Mouse (Mus musculus) heart, embryonic 14.5 days (tissue): ENCODE data around the gene Vwf. TPM values are rescaled to one million over a fixed set of nuclear protein-coding genes. Genes with fewer than 3 reads are reported as not detected.

Source experiments
- ATAC-seq: fragments of 200-750 bp; cut with Nextera tagmentation; 2 replicates; pipeline ENCODE4 v1.8.0; 2017; ENCODE audit warnings: low read depth, moderate TSS enrichment; ENCODE audit not compliant: insufficient number of reproducible peaks, insufficient read depth, low FRiP score
- H3K27ac ChIP-seq, 2 experiments: fragments of 200-500 bp in 1 of 2; fragments of 300-500 bp in 1 of 2; sonication (generic) in 1 of 2; replicated peaks in 1 of 2; 2 replicates each; pipeline ENCODE4 v1.5.1; 2012 to 2014; ENCODE audit warnings: low read depth in 2 of 2, low read length in 2 of 2, control low read depth in 1 of 2, mild to moderate bottlenecking in 1 of 2, mixed read lengths in 1 of 2; ENCODE audit not compliant: control insufficient read depth in 1 of 2, insufficient read depth in 1 of 2
- H3K27me3 ChIP-seq: fragments of 300-500 bp; sonication (generic); 2 replicates; pipeline ENCODE4 v1.6.1; 2014; ENCODE audit warnings: mild to moderate bottlenecking, low read length, control low read depth; ENCODE audit not compliant: control insufficient read depth, insufficient read depth
- H3K36me3 ChIP-seq: fragments of 300-500 bp; sonication (generic); 2 replicates; pipeline ENCODE4 v1.6.1; 2014; ENCODE audit warnings: mild to moderate bottlenecking, control low read depth, low read length, mixed read lengths; ENCODE audit not compliant: control insufficient read depth, insufficient read depth
- H3K4me1 ChIP-seq, 2 experiments: fragments of 200-500 bp in 1 of 2; fragments of 300-500 bp in 1 of 2; sonication (generic) in 1 of 2; 2 replicates each; pipeline ENCODE4 v1.6.1; 2012 to 2014; ENCODE audit warnings: low read length in 2 of 2, control low read depth in 1 of 2, mixed read lengths in 1 of 2; ENCODE audit not compliant: control insufficient read depth in 2 of 2, insufficient read depth in 2 of 2
- H3K4me2 ChIP-seq: fragments of 300-500 bp; sonication (generic); 2 replicates; pipeline ENCODE4 v1.6.1; 2014; ENCODE audit warnings: mild to moderate bottlenecking, low read length
- H3K4me3 ChIP-seq, 2 experiments: fragments of 200-500 bp in 1 of 2; fragments of 300-500 bp in 1 of 2; sonication (generic) in 1 of 2; 2 replicates each; pipeline ENCODE4 v1.5.1; 2012 to 2014; ENCODE audit warnings: low read length in 2 of 2, mild to moderate bottlenecking in 2 of 2, control low read depth in 1 of 2, low read depth in 1 of 2, moderate library complexity in 1 of 2; ENCODE audit not compliant: control insufficient read depth in 1 of 2, insufficient read depth in 1 of 2
- H3K9ac ChIP-seq: fragments of 300-500 bp; sonication (generic); 2 replicates; pipeline ENCODE4 v1.6.1; 2014; ENCODE audit warnings: mild to moderate bottlenecking, low read length
- H3K9me3 ChIP-seq: fragments of 300-500 bp; sonication (generic); 2 replicates; pipeline ENCODE4 v1.6.1; 2016; ENCODE audit warnings: low read length, control low read depth; ENCODE audit not compliant: control insufficient read depth
- WGBS: fragments of 180-500 bp; shearing (Covaris S2); extraction: QIAGEN DNeasy Blood & Tissue Kit; methylation state at CpG from one replicate; pipeline ENCODE4 v1.1.7; 2014; 5-methylcytosine and 5-hydroxymethylcytosine counted together
- polyA plus RNA-seq: library from polyadenylated mRNA; unstranded; fragments of >200 nt; fragmentation: Nextera tagmentation; extraction: Ambion mirVana; gene quantifications from 2 replicates; pipeline ENCODE4 v1.2.1, GENCODE M21; 2014

The Vwf gene
- polyA plus RNA-seq, 1 experiment from 2014 or later = 27.9 TPM

GRCm38 (mm10) chr6:125529479-125529878 lies 17.1 kb upstream of the Vwf start:
- WGBS = 73% methylated on average over 5 of the region's 5 CpGs
- no peaks in the 10 kb centered on the region for H3K27me3 ChIP-seq
- no peaks in the 10 kb centered on the region for H3K36me3 ChIP-seq
- peak; percentile 57 for ATAC-seq
- no peak overlapping the region for H3K9ac ChIP-seq
- H3K4me2 ChIP-seq = no peak overlapping the region
- peaks cover 3 to 6% of the 10 kb centered on the region in 2 experiments; a peak in 1 of 4 replicates for H3K4me1 ChIP-seq
- no peak overlapping the region for H3K27ac ChIP-seq
- no peak overlapping the region for H3K4me3 ChIP-seq
- H3K9me3 ChIP-seq = no peaks in the 10 kb centered on the region

DNA sequence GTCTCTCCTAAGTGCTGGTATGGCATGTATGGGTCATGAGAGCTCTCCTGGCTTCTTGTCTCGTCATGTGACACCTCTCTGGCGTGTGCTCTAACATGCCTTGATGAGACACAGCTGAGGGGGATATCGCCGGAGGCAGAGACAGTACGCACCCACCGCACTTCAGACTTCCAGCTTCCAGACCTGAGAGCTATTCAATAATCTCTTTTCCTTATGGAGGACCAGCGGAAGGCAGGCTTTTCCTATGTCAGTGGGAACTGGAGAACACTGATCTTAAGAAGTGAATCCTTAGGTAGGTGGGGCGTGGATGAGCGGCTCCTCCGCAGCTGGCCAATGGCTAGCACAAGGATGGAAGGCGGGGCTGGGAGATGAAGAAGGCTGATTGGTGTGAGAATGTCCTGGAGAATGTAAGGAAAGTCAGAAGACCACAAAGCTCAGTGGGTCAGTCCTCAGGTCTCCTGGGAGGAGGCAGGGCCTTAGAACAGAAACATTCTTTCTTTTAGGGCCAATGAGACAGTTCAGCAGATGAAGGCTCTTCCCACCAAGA lies 13.4 kb upstream of the Vwf start:
- H3K4me2 ChIP-seq = no peak overlapping the region
- no peak overlapping the region for H3K27ac ChIP-seq
- no peak for ATAC-seq
- no peaks in the 10 kb centered on the region for H3K27me3 ChIP-seq
- no peak overlapping the region for H3K4me3 ChIP-seq
- no peaks in the 10 kb centered on the region for H3K4me1 ChIP-seq
- H3K9me3 ChIP-seq = no peaks in the 10 kb centered on the region
- no peak overlapping the region for H3K9ac ChIP-seq
- WGBS = 84% methylated on average over 11 of the region's 11 CpGs
- H3K36me3 ChIP-seq = no peaks in the 10 kb centered on the region

DNA sequence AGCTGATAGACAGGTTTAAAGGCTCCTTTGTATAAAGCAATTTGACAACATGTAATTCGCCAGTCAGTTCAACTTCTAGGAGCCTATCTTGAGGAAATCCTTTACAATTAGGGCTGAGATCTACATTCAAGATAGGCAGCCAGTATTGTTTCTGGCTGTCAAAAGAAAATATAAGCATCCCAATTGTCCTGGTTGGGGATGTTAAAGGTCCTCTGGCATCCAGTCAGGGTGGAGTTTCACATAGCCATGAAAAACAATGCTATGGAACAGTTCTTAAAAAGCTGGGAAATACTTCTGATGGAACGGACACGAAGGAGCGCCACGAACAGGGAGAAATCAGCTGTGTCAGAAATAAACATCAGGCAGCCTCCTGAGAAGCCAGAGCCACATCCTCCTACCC lies 11.6 kb upstream of the Vwf start:
- 59% methylated on average over 5 of the region's 5 CpGs for whole genome bisulfite sequencing
- no peak for ATAC-seq

GRCm38 (mm10) chr6:125538469-125538868 lies 8.1 kb upstream of the Vwf start:
- Histone ChIP-seq H3K4me2 (no peak overlapping the region), H3K4me1 (peaks cover 6 to 7% of the 10 kb centered on the region in 2 experiments), H3K36me3 (no peaks in the 10 kb centered on the region), H3K27ac (no peak overlapping the region), H3K9me3 (no peaks in the 10 kb centered on the region), H3K27me3 (no peaks in the 10 kb centered on the region), H3K4me3 (no peak overlapping the region), H3K9ac (no peak overlapping the region)
- WGBS = 84% methylated on average over 5 of the region's 5 CpGs
- ATAC-seq = no peak

More for the DNA sequence above, 11.6 kb upstream of the Vwf start:
- no peak overlapping the region for H3K9ac ChIP-seq
- H3K4me2 ChIP-seq = no peak overlapping the region
- H3K27ac ChIP-seq = no peak overlapping the region
- no peaks in the 10 kb centered on the region for H3K36me3 ChIP-seq
- no peaks in the 10 kb centered on the region for H3K9me3 ChIP-seq
- H3K27me3 ChIP-seq = no peaks in the 10 kb centered on the region
- no peak overlapping the region for H3K4me3 ChIP-seq
- peaks cover 0 to 3% of the 10 kb centered on the region in 2 experiments; a peak in 1 of 4 replicates for H3K4me1 ChIP-seq

DNA sequence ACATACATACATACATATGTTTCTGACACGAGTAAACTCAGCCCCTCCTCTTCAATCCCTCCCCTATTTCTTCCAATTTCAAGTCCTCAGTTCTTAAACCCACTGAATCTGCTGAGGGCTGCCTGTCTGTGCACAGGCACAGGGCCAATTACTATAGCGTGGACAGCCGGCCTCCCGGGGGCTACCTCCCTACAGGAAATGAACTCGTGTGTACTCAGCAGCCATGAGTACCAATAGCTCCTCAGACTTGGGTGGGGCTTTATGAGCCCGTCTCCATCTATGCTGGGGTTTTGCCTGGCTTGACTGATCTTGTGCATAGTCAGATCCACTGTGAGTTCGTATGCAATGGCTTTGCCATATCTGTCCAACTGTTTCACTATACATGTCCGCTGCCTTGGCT lies 7.2 kb upstream of the Vwf start:
- H3K27ac ChIP-seq = no peak overlapping the region
- no peak overlapping the region for H3K4me2 ChIP-seq
- H3K36me3 ChIP-seq = no peaks in the 10 kb centered on the region
- H3K4me1 ChIP-seq = peaks cover 6 to 7% of the 10 kb centered on the region in 2 experiments
- H3K9ac ChIP-seq = no peak overlapping the region
- WGBS = 56% methylated on average over 8 of the region's 8 CpGs
- H3K27me3 ChIP-seq = no peaks in the 10 kb centered on the region
- H3K9me3 ChIP-seq = no peaks in the 10 kb centered on the region
- ATAC-seq = no peak
- H3K4me3 ChIP-seq = no peak overlapping the region

GRCm38 (mm10) chr6:125540199-125540598 lies 6.4 kb upstream of the Vwf start:
- no peaks in the 10 kb centered on the region for H3K27me3 ChIP-seq
- no peak overlapping the region for H3K9ac ChIP-seq
- H3K4me1 ChIP-seq = peaks cover 6 to 7% of the 10 kb centered on the region in 2 experiments
- no peak overlapping the region for H3K27ac ChIP-seq
- H3K9me3 ChIP-seq = no peaks in the 10 kb centered on the region
- no peak overlapping the region for H3K4me2 ChIP-seq
- no peak for ATAC-seq
- no peak overlapping the region for H3K4me3 ChIP-seq
- 65% methylated on average over 10 of the region's 10 CpGs for WGBS
- H3K36me3 ChIP-seq = no peaks in the 10 kb centered on the region

GRCm38 (mm10) chr6:125540826-125541225 lies 5.7 kb upstream of the Vwf start:
- Histone ChIP-seq H3K9ac (no peak overlapping the region), H3K27ac (no peak overlapping the region), H3K4me2 (no peak overlapping the region), H3K4me3 (no peak overlapping the region), H3K9me3 (no peaks in the 10 kb centered on the region), H3K27me3 (no peaks in the 10 kb centered on the region), H3K36me3 (no peaks in the 10 kb centered on the region), H3K4me1 (peaks cover 6 to 7% of the 10 kb centered on the region in 2 experiments)
- ATAC-seq = no peak
- WGBS = 44% methylated on average over 6 of the region's 6 CpGs

- H3K27ac ChIP-seq = no peak overlapping the region
- ATAC-seq = no peak
- H3K4me1 ChIP-seq = peaks cover 6 to 7% of the 10 kb centered on the region in 2 experiments
Measured at GRCm38 (mm10) chr6:125541296-125541695, 5.3 kb upstream of the Vwf start.

More at GRCm38 (mm10) chr6:125541296-125541695, 5.3 kb upstream of the Vwf start:
- WGBS = 40% methylated on average over 6 of the region's 6 CpGs
- no peak overlapping the region for H3K9ac ChIP-seq
- H3K36me3 ChIP-seq = no peaks in the 10 kb centered on the region
- no peak overlapping the region for H3K4me3 ChIP-seq
- H3K4me2 ChIP-seq = no peak overlapping the region
- no peaks in the 10 kb centered on the region for H3K27me3 ChIP-seq
- no peaks in the 10 kb centered on the region for H3K9me3 ChIP-seq
